Mouse (Mus musculus) layer of hippocampus, postnatal 10 days (tissue): ENCODE measurements at regions not wholly inside any gene's neighbourhood (a gene's known extent, or its start where the extent isn't known, plus 50 kb on each side); places are given as distances from the start of the nearest gene placed in this dataset.
"Not testable (repeated sequence)": the region's sequence is repeated elsewhere in the genome, so short reads cannot be mapped to it uniquely, and the experiment has no call there.

Experiments used
- DNase-seq, 2 experiments: peaks; one replicate each; pipeline ENCODE4 v3.0.0; 2021; ENCODE audit warnings: low spot score in 2 of 2

- DNase-seq = no peak
These were observed 929.4 kb downstream of the Diaph3 start for GRCm38 (mm10) chr14:86211654-86212053.

GRCm38 (mm10) chr14:86204582-86204981 is 936.5 kb downstream of the Diaph3 start:
- no peak for DNase-seq

DNA sequence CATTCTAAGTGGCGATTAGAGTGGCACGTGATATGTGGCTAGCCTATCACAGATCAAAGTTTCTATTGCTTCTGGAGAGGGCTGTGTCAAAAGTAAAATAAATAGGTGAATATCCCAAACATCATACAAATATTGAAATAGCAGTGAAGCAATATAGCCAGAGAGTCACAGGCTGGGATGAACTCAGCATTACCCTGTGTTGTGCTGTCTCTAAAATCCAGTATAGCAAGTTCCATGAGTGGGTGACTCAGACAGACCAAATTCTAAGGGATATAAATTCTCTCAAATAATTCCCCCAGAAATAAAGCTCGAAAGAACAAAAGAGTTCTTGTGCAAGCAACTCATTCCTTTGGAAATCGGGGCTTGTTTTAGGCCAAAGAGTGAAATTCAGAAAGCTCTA is 943.2 kb downstream of the Diaph3 start:
- no peak for DNase-seq

DNA sequence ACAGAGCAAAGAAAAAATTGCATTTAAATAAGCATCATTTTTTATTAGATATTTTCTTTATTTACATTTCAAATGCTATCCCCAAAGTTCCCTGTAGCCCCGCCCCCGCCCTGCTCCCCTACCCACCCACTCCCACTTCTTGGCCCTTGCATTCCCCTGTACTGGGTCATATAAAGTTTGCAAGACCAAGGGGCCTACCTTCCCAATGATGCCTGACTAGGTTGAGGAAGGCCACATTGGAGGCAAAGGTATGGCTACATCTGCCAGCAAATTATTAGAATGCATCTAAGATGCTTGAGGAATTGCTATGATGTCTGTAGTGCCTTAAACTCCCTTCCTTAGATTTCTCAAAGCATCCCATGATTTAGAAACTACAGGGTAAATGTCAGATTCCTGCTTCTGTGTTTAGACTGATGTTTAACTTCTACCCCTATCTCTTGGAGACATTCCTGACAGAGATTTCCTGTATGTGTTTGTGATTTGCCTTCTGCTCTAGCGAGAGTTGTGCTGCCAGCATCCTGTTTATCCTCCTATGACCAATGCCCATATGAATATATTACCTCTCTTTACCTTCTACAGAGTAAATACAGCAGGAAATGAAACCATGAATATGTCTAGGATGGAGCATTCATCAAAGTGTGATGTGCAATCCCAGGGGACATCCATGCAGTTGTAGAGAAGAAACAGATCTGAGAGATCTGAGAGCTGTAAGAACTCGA is 956.2 kb downstream of the Diaph3 start:
- DNase-seq = no peak

- no peak for DNase-seq
These were observed 962.5 kb downstream of the Diaph3 start for GRCm38 (mm10) chr14:86178517-86178916.

- no peak for DNase-seq
These were observed 969.9 kb downstream of the Diaph3 start for GRCm38 (mm10) chr14:86171118-86171517.

DNA sequence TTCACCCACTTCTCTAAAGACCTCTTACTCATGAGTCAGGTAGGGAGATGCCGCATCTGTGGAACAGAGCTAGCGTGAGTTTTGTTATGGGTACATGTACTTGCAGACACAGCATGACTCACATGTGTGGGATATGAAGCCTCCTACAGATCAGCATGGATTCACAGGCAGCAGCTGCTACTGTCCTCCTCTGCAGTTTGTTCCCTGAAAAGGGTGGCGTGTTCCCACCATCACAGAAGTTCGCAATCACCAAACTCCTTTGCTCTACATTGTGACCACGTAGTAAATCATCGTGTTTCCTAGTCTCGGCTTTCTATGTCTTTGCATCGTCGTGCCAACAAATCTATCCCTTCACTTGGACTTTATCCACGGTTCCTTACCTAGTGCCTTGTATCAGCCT is 981.9 kb downstream of the Diaph3 start:
- peak; percentile 19 to 27 for DNase-seq

DNA sequence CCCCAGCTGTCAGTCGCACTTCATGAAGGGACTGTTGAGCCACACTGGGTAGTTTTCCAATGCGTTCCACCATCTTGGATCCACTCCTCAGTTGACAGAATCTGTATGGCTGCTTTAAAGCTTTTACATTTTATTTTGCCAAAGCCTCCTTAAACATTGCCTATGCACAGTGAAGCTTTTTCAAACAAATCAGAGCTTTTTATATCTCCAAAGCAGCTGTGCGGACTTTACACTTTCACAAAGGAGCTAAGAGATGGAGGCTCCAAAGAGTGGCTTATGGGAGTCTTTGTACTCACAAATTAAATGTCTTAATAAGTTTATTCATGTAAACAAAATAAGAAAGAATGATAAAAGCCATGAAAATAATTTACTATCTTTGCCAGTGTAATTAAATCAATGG is 986.3 kb downstream of the Diaph3 start:
- no peak for DNase-seq

GRCm38 (mm10) chr14:86151276-86151675 is 989.8 kb downstream of the Diaph3 start:
- no peak for DNase-seq

DNA sequence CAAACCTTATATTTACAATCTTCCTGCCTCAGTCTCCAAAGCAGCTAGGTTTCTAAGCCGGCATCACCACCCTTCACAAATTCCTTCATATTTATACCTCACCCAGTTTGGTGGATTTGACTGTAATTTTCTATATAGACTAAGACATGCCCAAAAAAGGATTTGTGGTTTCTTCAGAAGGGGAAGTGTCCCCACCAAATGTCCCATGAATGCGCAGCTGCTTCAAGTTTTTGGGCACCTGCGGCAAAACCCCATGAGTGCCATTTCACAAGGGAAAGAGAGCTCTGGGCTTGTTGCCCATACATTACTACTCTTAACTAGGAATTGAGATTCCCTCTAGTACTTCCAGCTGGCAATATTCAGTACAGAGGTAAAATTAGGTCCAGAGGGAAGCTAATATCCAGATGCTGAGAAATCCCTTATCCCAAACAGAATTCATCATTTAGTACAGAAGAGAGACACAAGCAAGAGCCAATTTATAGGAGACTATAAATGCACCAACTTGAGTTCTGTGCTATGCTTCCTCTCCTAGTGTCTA is 990.6 kb downstream of the Diaph3 start:
- no peak for DNase-seq

GRCm38 (mm10) chr14:86115254-86116057 is 1025.6 kb downstream of the Diaph3 start:
- no peak for DNase-seq

DNA sequence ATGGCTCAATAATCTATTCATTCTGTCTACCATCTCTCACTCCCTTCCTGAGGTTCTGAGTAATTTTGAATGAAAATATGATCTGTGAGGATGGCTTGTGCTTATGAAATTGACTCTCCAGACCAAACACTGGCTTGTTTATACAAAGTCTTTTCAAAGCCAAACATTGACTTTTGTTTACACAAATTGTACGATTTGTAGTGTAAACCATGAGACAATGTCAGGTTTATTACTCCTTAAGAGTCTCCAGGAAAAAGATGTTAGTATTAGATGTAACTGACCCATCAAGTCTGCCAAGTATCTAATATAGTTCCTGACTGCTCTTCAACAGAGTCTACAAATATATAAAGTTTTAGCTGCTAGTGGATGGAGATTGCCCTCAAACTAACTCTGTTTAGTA is 1039.5 kb downstream of the Diaph3 start:
- DNase-seq = no peak

GRCm38 (mm10) chr14:86070313-86071100 is 1070.5 kb downstream of the Diaph3 start:
- DNase-seq = no peak

DNA sequence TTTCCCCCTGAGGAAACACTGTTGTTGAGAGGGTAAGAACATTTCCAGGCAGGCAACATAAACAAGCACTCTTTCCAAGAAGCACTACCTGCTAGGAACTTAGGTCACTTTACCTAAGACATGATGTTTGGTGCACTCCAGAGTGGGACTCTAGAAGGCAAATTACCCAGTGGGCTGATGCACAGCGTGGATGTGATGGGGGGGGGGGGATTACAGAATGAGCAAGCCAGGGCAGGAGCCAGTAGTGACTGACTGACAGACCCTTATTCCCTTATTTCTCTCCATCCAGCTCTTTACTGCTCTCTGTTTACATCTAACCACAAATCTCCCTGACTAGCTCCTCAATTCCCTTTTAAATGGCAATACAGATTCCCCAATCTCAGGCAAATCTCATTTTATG is 1071.7 kb downstream of the Diaph3 start:
- DNase-seq = no peak

DNA sequence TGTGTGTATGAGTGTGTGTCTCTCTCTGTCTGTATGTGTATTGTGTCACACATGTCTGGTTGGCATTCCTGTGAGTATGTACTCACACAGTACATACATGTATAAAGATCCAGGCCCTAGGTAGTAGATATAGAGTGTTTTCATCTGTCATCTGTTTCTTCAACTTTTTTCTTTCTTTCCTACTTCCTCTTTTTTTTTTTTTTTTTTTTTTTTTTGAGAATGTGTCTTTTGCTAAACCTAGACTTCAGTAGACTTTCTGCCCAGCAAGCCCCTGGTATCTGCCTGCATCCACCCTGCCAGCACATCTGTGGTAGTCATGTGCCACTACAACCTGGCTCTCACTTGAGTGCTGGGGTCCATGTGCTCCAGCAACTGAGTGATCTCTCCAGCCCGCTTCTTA is 1073.3 kb downstream of the Diaph3 start:
- DNase-seq = no peak

GRCm38 (mm10) chr14:86063620-86063943 is 1077.5 kb downstream of the Diaph3 start:
- no peak for DNase-seq

DNA sequence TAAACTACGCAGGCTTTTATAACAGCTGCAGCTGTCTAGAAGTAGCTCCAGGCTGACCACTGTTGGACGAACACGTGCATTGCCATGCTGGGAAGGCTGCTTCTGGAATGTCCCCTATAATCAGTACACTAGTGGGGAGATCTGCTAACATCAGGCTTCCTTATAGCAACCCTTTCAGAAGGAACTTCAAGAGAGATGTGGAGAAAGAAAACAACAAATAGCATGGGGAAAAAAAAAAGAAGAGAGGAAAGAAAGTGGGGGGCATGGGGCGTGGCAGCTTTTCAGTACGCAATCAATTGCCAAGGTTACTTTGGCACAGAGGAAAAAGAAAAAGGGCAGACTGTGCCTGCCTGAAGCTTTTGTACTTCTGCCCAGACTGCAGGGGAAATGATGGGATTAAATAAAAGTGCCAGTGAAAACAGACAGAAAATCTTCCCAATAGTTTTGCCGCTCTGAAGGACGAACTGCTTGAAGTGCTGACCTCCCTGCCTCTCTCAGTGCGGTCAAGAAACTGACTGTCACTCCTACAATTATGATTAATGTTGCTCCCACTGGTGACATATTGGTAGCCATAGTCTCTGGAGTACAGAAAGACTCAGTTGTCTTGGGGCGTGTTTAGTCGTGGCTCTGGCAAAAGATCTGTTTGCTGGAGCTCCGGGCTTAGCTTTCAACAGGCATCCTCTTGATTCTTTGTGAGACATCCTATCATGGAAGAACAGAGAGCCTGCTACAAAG is 1078.0 kb downstream of the Diaph3 start:
- peak; percentile 28 to 39 for DNase-seq

DNA sequence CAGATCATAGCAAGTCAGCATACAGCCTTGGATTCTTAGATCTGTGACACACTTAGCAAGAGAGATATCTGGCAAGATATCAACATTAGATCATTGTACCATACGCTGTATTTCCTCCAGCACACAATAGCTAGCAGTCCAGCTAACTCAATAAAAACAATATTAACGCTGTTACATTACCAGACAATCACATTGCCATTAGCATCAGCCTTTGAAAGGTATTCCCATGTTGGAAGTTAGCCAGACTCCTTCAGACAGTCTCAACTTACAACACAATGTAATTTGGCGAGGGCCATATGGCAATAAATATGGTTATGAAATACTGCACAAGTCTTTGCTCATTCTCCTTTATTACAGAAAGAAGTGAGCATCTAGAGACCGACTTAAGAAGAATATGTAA is 1084.0 kb downstream of the Diaph3 start:
- DNase-seq = no peak

DNA sequence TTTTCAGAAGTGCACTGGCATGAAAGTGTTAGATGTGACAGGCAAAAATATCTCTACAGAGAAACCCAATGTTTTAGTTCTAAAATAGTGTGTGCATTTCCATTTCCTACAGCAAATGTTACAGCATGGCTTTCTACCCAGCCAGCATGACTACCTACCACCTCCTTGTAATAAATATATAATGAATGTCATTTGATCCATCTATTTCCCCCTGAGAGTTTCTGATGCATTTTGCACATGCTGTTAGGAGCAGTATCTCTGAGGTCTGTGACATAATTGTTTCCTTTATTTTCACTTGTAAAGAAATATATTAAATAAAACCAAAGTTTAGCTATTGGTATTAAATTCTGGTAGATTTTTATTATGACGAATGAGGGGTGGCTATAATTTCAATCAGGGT is 1086.4 kb downstream of the Diaph3 start:
- DNase-seq = no peak

GRCm38 (mm10) chr14:86029401-86029800 is 1111.6 kb downstream of the Diaph3 start:
- no peak for DNase-seq

GRCm38 (mm10) chr14:86017611-86018010 is 1123.4 kb downstream of the Diaph3 start:
- not testable (repeated sequence) for DNase-seq
